ENCODE assay signal across 23 mouse cellular contexts in genomic region chr6:103421013-103421933, GRCm38 (mm10).
DNase-seq lines count a peak whose midpoint lies in the region; ATAC-seq and TF ChIP-seq lines count a peak whose summit lies in the region.
"Had no signal": no experiment of that assay in that cellular context is flagged by ENCODE, and none has a peak within 500 bp of the region (broad histone marks: within the 10 kb centered on the region; RNA-seq: fewer than 3 reads in every experiment).

No protein-coding gene starts in this region.

- no peak overlapping the region for H3K9ac ChIP-seq in forebrain, embryonic 13.5 days
- no peak overlapping the region for H3K9ac ChIP-seq in forebrain, embryonic 11.5 days (ENCODE audit: low read length)
- no peak overlapping the region for H3K9ac ChIP-seq in midbrain, embryonic 11.5 days (ENCODE audit: low read length)
- no peak overlapping the region for H3K9ac ChIP-seq in midbrain, embryonic 15.5 days
- H3K9ac ChIP-seq in kidney, embryonic 14.5 days (ENCODE audit: low read depth, low read length) = no peak overlapping the region
- H3K9ac ChIP-seq: embryonic facial prominence, embryonic 12.5 days; limb, embryonic 12.5 days; liver, postnatal 0 days had no signal

- no peaks in the 10 kb centered on the region for H3K9me3 ChIP-seq in forebrain, embryonic 13.5 days (replicated peaks)
- H3K9me3 ChIP-seq in forebrain, embryonic 11.5 days (ENCODE audit: control insufficient read depth, low read length) = no peaks in the 10 kb centered on the region
- H3K9me3 ChIP-seq in midbrain, embryonic 11.5 days (ENCODE audit: control insufficient read depth, low read length) = no peaks in the 10 kb centered on the region
- H3K9me3 ChIP-seq in midbrain, embryonic 15.5 days = no peaks in the 10 kb centered on the region
- H3K9me3 ChIP-seq in kidney, embryonic 14.5 days (ENCODE audit: control insufficient read depth, low read length) = no peaks in the 10 kb centered on the region
- H3K9me3 ChIP-seq: embryonic facial prominence, embryonic 12.5 days; heart, embryonic 10.5 days; limb, embryonic 12.5 days had no signal

- peaks cover 7% of the 10 kb centered on the region for H3K4me1 ChIP-seq in forebrain, embryonic 13.5 days
- H3K4me1 ChIP-seq in forebrain, embryonic 11.5 days (replicated peaks; ENCODE audit: control insufficient read depth, insufficient read depth, low read length) = no peaks in the 10 kb centered on the region
- H3K4me1 ChIP-seq in midbrain, embryonic 11.5 days (ENCODE audit: control insufficient read depth, insufficient read depth, low read length) = no peaks in the 10 kb centered on the region
- 0 out of 2 replicates have a peak, but pooled peaks cover 4% of the 10 kb centered on the region for H3K4me1 ChIP-seq in midbrain, embryonic 15.5 days
- H3K4me1 ChIP-seq in kidney, embryonic 14.5 days (ENCODE audit: control insufficient read depth, insufficient read depth, low read length) = no peaks in the 10 kb centered on the region
- H3K4me1 ChIP-seq: embryonic facial prominence, embryonic 12.5 days; heart, embryonic 10.5 days; limb, embryonic 12.5 days had no signal

- no peaks in the 10 kb centered on the region for H3K36me3 ChIP-seq in forebrain, embryonic 13.5 days (ENCODE audit: poor library complexity, severe bottlenecking)
- no peaks in the 10 kb centered on the region for H3K36me3 ChIP-seq in forebrain, embryonic 11.5 days (ENCODE audit: control insufficient read depth, insufficient read depth, low read length)
- H3K36me3 ChIP-seq in midbrain, embryonic 11.5 days (ENCODE audit: control insufficient read depth, insufficient read depth, low read length) = no peaks in the 10 kb centered on the region
- no peaks in the 10 kb centered on the region for H3K36me3 ChIP-seq in midbrain, embryonic 15.5 days (replicated peaks)
- H3K36me3 ChIP-seq in kidney, embryonic 14.5 days (ENCODE audit: control insufficient read depth, insufficient read depth, low read length) = no peaks in the 10 kb centered on the region
- H3K36me3 ChIP-seq: embryonic facial prominence, embryonic 12.5 days; G1E; heart, embryonic 10.5 days; limb, embryonic 12.5 days had no signal

- no peaks in the 10 kb centered on the region for H3K27me3 ChIP-seq in forebrain, embryonic 13.5 days
- H3K27me3 ChIP-seq in forebrain, embryonic 11.5 days (ENCODE audit: control insufficient read depth, insufficient read depth, low read length) = no peaks in the 10 kb centered on the region
- H3K27me3 ChIP-seq in midbrain, embryonic 11.5 days (ENCODE audit: control insufficient read depth, insufficient read depth, low read length) = no peaks in the 10 kb centered on the region
- H3K27me3 ChIP-seq in midbrain, embryonic 15.5 days (replicated peaks) = no peaks in the 10 kb centered on the region
- no peaks in the 10 kb centered on the region for H3K27me3 ChIP-seq in kidney, embryonic 14.5 days (ENCODE audit: control insufficient read depth, insufficient read depth, low read length)
- H3K27me3 ChIP-seq: CH12.LX; embryonic facial prominence, embryonic 12.5 days; limb, embryonic 12.5 days had no signal

- H3K27ac ChIP-seq in forebrain, embryonic 13.5 days = 0 out of 2 replicates have a peak overlapping the region, but pooled peaks have one; percentile 12
- no peak overlapping the region for H3K27ac ChIP-seq in forebrain, embryonic 11.5 days (ENCODE audit: low read depth, low read length)
- no peak overlapping the region for H3K27ac ChIP-seq in midbrain, embryonic 11.5 days (ENCODE audit: low read depth, low read length)
- H3K27ac ChIP-seq in midbrain, embryonic 15.5 days = no peak overlapping the region
- no peak overlapping the region for H3K27ac ChIP-seq in kidney, embryonic 14.5 days (ENCODE audit: low read depth, low read length)
- H3K27ac ChIP-seq: embryonic facial prominence, embryonic 12.5 days; heart, embryonic 10.5 days; limb, embryonic 12.5 days had no signal

- 22% methylated on average over 1 of the region's 1 CpGs for WGBS in forebrain, embryonic 13.5 days
- 59% methylated on average over 1 of the region's 1 CpGs for WGBS in forebrain, embryonic 11.5 days
- WGBS in midbrain, embryonic 11.5 days = 56% methylated on average over 1 of the region's 1 CpGs
- WGBS in midbrain, embryonic 15.5 days = 26% methylated on average over 1 of the region's 1 CpGs
- 50% methylated on average over 1 of the region's 1 CpGs for WGBS in kidney, embryonic 14.5 days

- ATAC-seq in forebrain, embryonic 13.5 days = peak; percentile 80
- no peak; the same call in 1 of the 2 replicates for ATAC-seq in forebrain, embryonic 11.5 days (replicated peaks; ENCODE audit: low FRiP score)
- ATAC-seq in midbrain, embryonic 11.5 days (ENCODE audit: low FRiP score) = no peak
- ATAC-seq in midbrain, embryonic 15.5 days (replicated peaks) = no peak; the same call in 1 of the 2 replicates
- no peak for ATAC-seq in kidney, embryonic 14.5 days (ENCODE audit: low FRiP score, low TSS enrichment)
- ATAC-seq: intestine, postnatal 0 days; liver, postnatal 0 days had no signal

- no peak for TF ChIP-seq POLR2A in brain, embryonic 14.5 days (IDR thresholded peaks at IDR 0.05; ENCODE audit: borderline replicate concordance, extremely low read depth, insufficient read depth, insufficient read length, poor library complexity, severe bottlenecking)

- no peak overlapping the region for H3K4me3 ChIP-seq in forebrain, embryonic 13.5 days
- no peak overlapping the region for H3K4me3 ChIP-seq in forebrain, embryonic 11.5 days (ENCODE audit: low read depth, low read length)
- no peak overlapping the region for H3K4me3 ChIP-seq in midbrain, embryonic 11.5 days (ENCODE audit: low read depth, low read length)
- no peak overlapping the region for H3K4me3 ChIP-seq in midbrain, embryonic 15.5 days
- H3K4me3 ChIP-seq in kidney, embryonic 14.5 days (ENCODE audit: low read length) = no peak overlapping the region
- H3K4me3 ChIP-seq: embryonic facial prominence, embryonic 12.5 days; heart, embryonic 10.5 days; limb, embryonic 12.5 days had no signal

- TF ChIP-seq CTCF in brain, embryonic 14.5 days (IDR thresholded peaks at IDR 0.05; ENCODE audit: borderline replicate concordance, extremely low read depth, insufficient read depth, insufficient read length) = no peak

- H3K4me2 ChIP-seq in forebrain, embryonic 13.5 days = no peak overlapping the region
- H3K4me2 ChIP-seq in forebrain, embryonic 11.5 days (ENCODE audit: low read depth, low read length, severe bottlenecking) = no peak overlapping the region
- H3K4me2 ChIP-seq in midbrain, embryonic 11.5 days = no peak overlapping the region
- H3K4me2 ChIP-seq in midbrain, embryonic 15.5 days = no peak overlapping the region
- no peak overlapping the region for H3K4me2 ChIP-seq in kidney, embryonic 14.5 days (replicated peaks; ENCODE audit: low read depth, low read length)
- H3K4me2 ChIP-seq: embryonic facial prominence, embryonic 12.5 days; limb, embryonic 12.5 days; liver, embryonic 11.5 days had no signal

- no peak for DNase-seq in forebrain, embryonic 11.5 days (ENCODE audit: low spot score)
- DNase-seq in midbrain, embryonic 11.5 days (ENCODE audit: low spot score, missing footprints) = peak; percentile 37
- DNase-seq in Muller cell, postnatal 12 days (ENCODE audit: inconsistent ontology term) = peak; percentile 86
- peak; percentile 88 for DNase-seq in brain, embryonic 14.5 days (ENCODE audit: low read depth)
- no peak for DNase-seq in lung, adult 18-20 months
- DNase-seq: adrenal gland, adult 2 months; B cell, adult 2 months; cerebellum, adult 9-11 months; heart, postnatal 4 days; kidney, postnatal 4 days; liver, postnatal 0 days; lung, postnatal 10 days; thymus, postnatal 14 days had no signal

Comparison
In these comparisons a context has a peak if more than half of its experiments do, and no peak if none do; other contexts are left out.
1. DNase-seq: peak in midbrain, embryonic 11.5 days (single experiment), Muller cell, postnatal 12 days (single experiment) and brain, embryonic 14.5 days (single experiment); none in forebrain, embryonic 11.5 days (single experiment) and lung, adult 18-20 months (0 of 2).